Mouse (Mus musculus) CH12.LX (cell line): ENCODE results near the gene Srp68. TPM values are rescaled to one million over a fixed set of nuclear protein-coding genes. Genes with fewer than 3 reads are reported as not detected.

Experiments used
- DNase-seq: peaks from one replicate; pipeline ENCODE4 v3.0.0-alpha.2; 2013; ENCODE audit errors: extremely low read depth
- H3K27ac ChIP-seq: 2 replicates; pipeline ENCODE4 v1.5.1; 2012; ENCODE audit warnings: low read depth, mild to moderate bottlenecking, control low read depth, moderate library complexity; ENCODE audit not compliant: insufficient read depth
- H3K27me3 ChIP-seq: replicated peaks from 2 replicates; pipeline ENCODE3; 2012; ENCODE audit warnings: inconsistent platforms
- H3K36me3 ChIP-seq, 2 experiments: replicated peaks in 1 of 2; 2 replicates each; pipeline versions ENCODE3 to v1.6.1; 2012; ENCODE audit warnings: inconsistent platforms in 1 of 2, low read length in 1 of 2, mild to moderate bottlenecking in 1 of 2, mixed read lengths in 1 of 2, moderate library complexity in 1 of 2; ENCODE audit not compliant: control insufficient read depth in 1 of 2, insufficient read depth in 1 of 2
- H3K4me1 ChIP-seq, 2 experiments: 2 replicates each; pipeline ENCODE4 v1.6.1; 2012; ENCODE audit warnings: inconsistent platforms in 1 of 2, moderate library complexity in 1 of 2; ENCODE audit not compliant: insufficient read depth in 2 of 2, control insufficient read depth in 1 of 2
- H3K4me2 ChIP-seq: 2 replicates; pipeline ENCODE4 v1.6.1; 2012; ENCODE audit warnings: low read depth, mild to moderate bottlenecking, control low read depth; ENCODE audit not compliant: poor library complexity, insufficient read depth, severe bottlenecking
- H3K4me3 ChIP-seq, 3 experiments: fragments of 150-350 bp in 1 of 3; sonication (generic) in 1 of 3; replicated peaks in 1 of 3; 2 replicates each; pipeline versions ENCODE3 to v1.5.1; 2011 to 2012; ENCODE audit warnings: low read depth in 2 of 3, low read length in 2 of 3, mild to moderate bottlenecking in 2 of 3, moderate library complexity in 2 of 3, control low read depth in 1 of 3, improper control_type of control experiment in 1 of 3, inconsistent platforms in 1 of 3, mixed read lengths in 1 of 3; ENCODE audit not compliant: poor library complexity in 1 of 3
- H3K79me2 ChIP-seq: replicated peaks from 2 replicates; pipeline ENCODE4 v1.6.1; 2012; ENCODE audit warnings: mild to moderate bottlenecking, moderate library complexity; ENCODE audit not compliant: control insufficient read depth, poor library complexity, insufficient read depth, severe bottlenecking; ENCODE audit errors: extremely low read depth
- H3K9ac ChIP-seq: 2 replicates; pipeline ENCODE4 v1.6.1; 2012; ENCODE audit warnings: low read depth, mild to moderate bottlenecking, control low read depth, moderate library complexity; ENCODE audit not compliant: insufficient read depth
- H3K9me3 ChIP-seq: replicated peaks from 2 replicates; pipeline ENCODE3; 2012; ENCODE audit warnings: low read length, inconsistent platforms, mixed read lengths
- JUND ChIP-seq: conservative IDR thresholded peaks from 2 replicates; pipeline ENCODE4 v1.6.1; 2011; ENCODE audit warnings: low read depth, low read length, improper control_type of control experiment
- MYC ChIP-seq: IDR thresholded peaks from 2 replicates; pipeline ENCODE4 v1.6.1; 2011; ENCODE audit warnings: low read depth, mild to moderate bottlenecking, improper control_type of control experiment, low read length
- POLR2A ChIP-seq: IDR thresholded peaks from 2 replicates; pipeline ENCODE4 v1.6.1; 2011; ENCODE audit warnings: low read depth, mild to moderate bottlenecking, improper control_type of control experiment, low read length
- SIN3A ChIP-seq: IDR thresholded peaks from 2 replicates; pipeline ENCODE4 v1.6.1; 2012; ENCODE audit warnings: low read length, improper control_type of control experiment, inconsistent platforms
- TBP ChIP-seq: conservative IDR thresholded peaks from 2 replicates; pipeline ENCODE4 v1.6.1; 2011; ENCODE audit warnings: low read depth, low read length, improper control_type of control experiment
- USF1 ChIP-seq: IDR thresholded peaks from 2 replicates; pipeline ENCODE4 v1.6.1; 2014; ENCODE audit warnings: low read depth, mild to moderate bottlenecking, inconsistent platforms, low read length, improper control_type of control experiment
- ZKSCAN1 ChIP-seq: IDR thresholded peaks from 2 replicates; pipeline ENCODE4 v1.6.1; 2012; ENCODE audit warnings: low read depth, inconsistent platforms, low read length, improper control_type of control experiment, borderline replicate concordance
- dilution Hi-C: fragments of 300-500 bp; cut with MboI; formaldehyde crosslinking; loops from 2 replicates; pipeline ENCODE4 v1.14.3; 2020; ENCODE audit warnings: low sequenced_read_pairs; ENCODE audit not compliant: extremely low pct_unique_long_range_greater_than_20kb, extremely low pct_ligation_motif_present
- in situ Hi-C: fragments of 300-500 bp; cut with MboI; formaldehyde crosslinking; loops from 3 replicates; pipeline ENCODE4 v1.14.3; 2019; ENCODE audit warnings: low sequenced_read_pairs, low pct_ligation_motif_present, low pct_unique_long_range_greater_than_20kb, mixed read lengths
- polyA plus RNA-seq: library from polyadenylated mRNA; unstranded; fragments of >175 nt; gene quantifications from 2 replicates; pipeline ENCODE4 v1.2.1, GENCODE M21; 2012; ENCODE audit warnings: low read depth; ENCODE audit not compliant: insufficient read length
- total RNA-seq, 2 experiments: library from RNA; depleted of rRNA; stranded (reverse); fragments of 300-350 nt in 1 of 2; fragments of >200 nt in 1 of 2; gene quantifications; 2 replicates each; pipeline ENCODE4 v1.2.3; 2012 to 2014

The Srp68 gene
- total and polyA plus RNA-seq, 3 experiments, result 53.2 to 184 (median 74.7) TPM

GRCm38 (mm10) chr11:116282912-116283521, 9.0 kb upstream of the Srp68 start:
- TF ChIP-seq USF1, result no peak
- no peak for TF ChIP-seq TBP
- in situ Hi-C loops (no loop called here), dilution Hi-C loops (no loop called here)
- Histone ChIP-seq H3K79me2 (no peaks in the 10 kb centered on the region), H3K4me1 (peaks cover 14 to 50% of the 10 kb centered on the region in 2 experiments), H3K9ac (no peak overlapping the region), H3K27me3 (no peaks in the 10 kb centered on the region), H3K36me3 (peaks cover 8 to 31% of the 10 kb centered on the region in 2 experiments), H3K9me3 (peaks cover 16% of the 10 kb centered on the region), H3K27ac (no peak overlapping the region), H3K4me3 (no peak overlapping the region), H3K4me2 (no peak overlapping the region)
- no peak for DNase-seq

GRCm38 (mm10) chr11:116282089-116282488, 8.1 kb upstream of the Srp68 start:
- dilution Hi-C loops (no loop called here), in situ Hi-C loops (no loop called here)
- Histone ChIP-seq H3K4me2 (no peak overlapping the region), H3K36me3 (peaks cover 0 to 27% of the 10 kb centered on the region in 2 experiments), H3K79me2 (no peaks in the 10 kb centered on the region), H3K4me1 (peaks cover 12 to 41% of the 10 kb centered on the region in 2 experiments)
- no peak for DNase-seq
- TF ChIP-seq SIN3A (no peak), JUND (no peak)
- TF ChIP-seq, all 38 proteins: peak for 0
- Histone ChIP-seq H3K27me3 (no peaks in the 10 kb centered on the region), H3K9me3 (peaks cover 16% of the 10 kb centered on the region), H3K4me3 (no peak overlapping the region), H3K9ac (no peak overlapping the region), H3K27ac (no peak overlapping the region)

DNA sequence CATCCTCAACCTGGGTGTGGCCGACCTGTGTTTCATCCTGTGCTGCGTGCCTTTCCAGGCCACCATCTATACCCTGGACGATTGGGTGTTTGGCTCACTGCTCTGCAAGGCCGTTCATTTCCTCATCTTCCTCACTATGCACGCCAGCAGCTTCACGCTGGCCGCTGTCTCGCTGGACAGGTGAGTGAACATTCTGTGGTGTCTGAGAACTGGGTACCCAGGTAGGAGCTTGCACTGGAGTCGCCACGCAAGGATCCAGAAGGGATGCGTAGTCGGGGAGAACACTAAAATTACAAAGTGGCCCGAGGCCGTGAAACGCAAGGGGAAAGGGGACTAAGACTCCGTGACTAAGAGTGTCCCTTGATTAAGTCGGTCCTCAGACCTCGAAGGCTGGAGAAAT, 7.7 kb upstream of the Srp68 start:
- in situ Hi-C loops, result no loop called here
- TF ChIP-seq ZKSCAN1, result no peak
- no peak for TF ChIP-seq MYC
- TF ChIP-seq POLR2A, result no peak
- TF ChIP-seq TBP, result no peak
- Histone ChIP-seq H3K79me2 (no peaks in the 10 kb centered on the region), H3K9ac (no peak overlapping the region), H3K4me2 (no peak overlapping the region), H3K27me3 (no peaks in the 10 kb centered on the region), H3K27ac (no peak overlapping the region), H3K9me3 (peaks cover 16% of the 10 kb centered on the region), H3K36me3 (peaks cover 0 to 27% of the 10 kb centered on the region in 2 experiments), H3K4me1 (peaks cover 12 to 39% of the 10 kb centered on the region in 2 experiments), H3K4me3 (no peak overlapping the region)
- no peak for DNase-seq
- dilution Hi-C loops, result no loop called here
